ENCODE assay signal across 9 mouse cellular contexts in genomic region chr3:79811632-79812031, GRCm38 (mm10). TPM values are rescaled to one million over a fixed set of nuclear protein-coding genes. Genes with fewer than 3 reads are reported as not detected.
DNase-seq lines count a peak whose midpoint lies in the region; ATAC-seq and TF ChIP-seq lines count a peak whose summit lies in the region.
"Had no signal": no experiment of that assay in that cellular context is flagged by ENCODE, and none has a peak within 500 bp of the region (broad histone marks: within the 10 kb centered on the region; RNA-seq: fewer than 3 reads in every experiment).

No protein-coding gene starts in this region.

- H3K4me1 ChIP-seq in heart, adult 2 months (ENCODE audit: control insufficient read depth, insufficient read depth, low read length), result no peaks in the 10 kb centered on the region
- peaks cover 2% of the 10 kb centered on the region; the same call in 1 of the 2 replicates for H3K4me1 ChIP-seq in forebrain, embryonic 16.5 days (replicated peaks; ENCODE audit: control insufficient read depth, insufficient read depth, low read length)
- H3K4me1 ChIP-seq: embryonic facial prominence, embryonic 12.5 days had no signal

- peak; percentile 67 for TF ChIP-seq CTCF in heart, adult 2 months (IDR thresholded peaks at IDR 0.05)

- ATAC-seq in forebrain, embryonic 16.5 days, result no peak
- no peak for ATAC-seq in inflammation-experienced regulatory T-cells, adult 6 months

- no peaks in the 10 kb centered on the region for H3K9me3 ChIP-seq in forebrain, embryonic 16.5 days (ENCODE audit: control insufficient read depth, low read length)
- H3K9me3 ChIP-seq: embryonic facial prominence, embryonic 12.5 days had no signal

- no peak overlapping the region for H3K27ac ChIP-seq in heart, adult 2 months
- H3K27ac ChIP-seq in forebrain, embryonic 16.5 days (ENCODE audit: low read length), result no peak overlapping the region
- H3K27ac ChIP-seq: embryonic facial prominence, embryonic 12.5 days had no signal

- H3K79me2 ChIP-seq in heart, adult 2 months (replicated peaks; ENCODE audit: control insufficient read depth, insufficient read depth, low read length), result no peaks in the 10 kb centered on the region

- H3K9ac ChIP-seq in heart, adult 2 months (ENCODE audit: low read depth, low read length), result no peak overlapping the region
- no peak overlapping the region for H3K9ac ChIP-seq in forebrain, embryonic 16.5 days (replicated peaks; ENCODE audit: low read depth, low read length)
- H3K9ac ChIP-seq: embryonic facial prominence, embryonic 12.5 days had no signal

- intact Hi-C loops in heart, adult 2 months (cut with DNase I), result no loop called here

- no peak overlapping the region for H3K4me3 ChIP-seq in heart, adult 2 months
- no peak overlapping the region for H3K4me3 ChIP-seq in forebrain, embryonic 16.5 days (replicated peaks; ENCODE audit: low read length)
- H3K4me3 ChIP-seq: embryonic facial prominence, embryonic 12.5 days had no signal

- H3K4me2 ChIP-seq in forebrain, embryonic 16.5 days (ENCODE audit: low read length), result no peak overlapping the region
- H3K4me2 ChIP-seq: embryonic facial prominence, embryonic 12.5 days had no signal

- H3K27me3 ChIP-seq in heart, adult 2 months (ENCODE audit: control insufficient read depth, insufficient read depth, low read length), result no peaks in the 10 kb centered on the region
- H3K27me3 ChIP-seq in forebrain, embryonic 16.5 days (replicated peaks; ENCODE audit: control insufficient read depth, insufficient read depth, low read length), result no peaks in the 10 kb centered on the region
- H3K27me3 ChIP-seq: embryonic facial prominence, embryonic 12.5 days had no signal

- no peak for DNase-seq in heart, adult 2 months
- no peak for DNase-seq in heart, adult 8-10 months (ENCODE audit: low spot score)
- DNase-seq in urinary bladder, postnatal 14 days (ENCODE audit: low spot score), result peak; percentile 11
- DNase-seq in urinary bladder, postnatal 36 days (ENCODE audit: low spot score in 2 of 2), result no peak
- DNase-seq in embryo, embryonic 10.5 days (ENCODE audit: low spot score), result peak; percentile 40
- peak; percentile 53 for DNase-seq in thymus, postnatal 4 days

- TF ChIP-seq POLR2A in heart, adult 2 months (IDR thresholded peaks at IDR 0.05; ENCODE audit: insufficient read depth, low read depth, low read length), result no peak

- H3K36me3 ChIP-seq in heart, adult 2 months (ENCODE audit: control insufficient read depth, insufficient read depth, low read length), result no peaks in the 10 kb centered on the region
- H3K36me3 ChIP-seq in forebrain, embryonic 16.5 days (ENCODE audit: control insufficient read depth, insufficient read depth), result no peaks in the 10 kb centered on the region
- H3K36me3 ChIP-seq: embryonic facial prominence, embryonic 12.5 days had no signal

- 56% methylated on average over 3 of the region's 3 CpGs for WGBS in heart, adult 2 months
- WGBS in forebrain, embryonic 16.5 days, result 47% methylated on average over 3 of the region's 3 CpGs

- TF ChIP-seq EP300 in heart, adult 2 months (IDR thresholded peaks at IDR 0.05; ENCODE audit: insufficient read depth, low read depth, low read length), result no peak

RNA-seq across cellular contexts. Expression of gene Tmem144, which starts 40.9 kb away (rescaled TPM):
- total RNA-seq in heart, adult 2 months (2021), result 10 to 100 TPM; 11.4 to 15.6 TPM
- polyA plus RNA-seq in heart, adult 2 months (2012; rRNA removed), result 5.2 and 5.7 TPM in 2 replicates
- total RNA-seq in heart, adult 8-10 months (2022), result 10 to 100 TPM; 14.9 to 20.3 (median 16.1) TPM
- 1.9 and 2.0 TPM in 2 replicates for polyA plus RNA-seq in forebrain, embryonic 16.5 days (2015; fragmentation: Nextera tagmentation; extraction: Ambion mirVana)
- under 1 TPM in 2 of 3 experiments, not detected in 1; 0.50 to 0.83 TPM for polyA plus RNA-seq in inflammation-experienced regulatory T-cells, adult 6 months (2017; shearing (Covaris generic))

Comparison
In these comparisons a context has a peak if more than half of its experiments do, and no peak if none do; other contexts are left out.
1. DNase-seq: peak in urinary bladder, postnatal 14 days (single experiment), embryo, embryonic 10.5 days (single experiment) and thymus, postnatal 4 days (single experiment); none in heart, adult 2 months (0 of 2), heart, adult 8-10 months (single experiment) and urinary bladder, postnatal 36 days (0 of 2).